Mouse (Mus musculus): ENCODE measurements at regions not wholly inside any gene's neighbourhood (a gene's known extent, or its start where the extent isn't known, plus 50 kb on each side); places are given as distances from the start of the nearest gene placed in this dataset.

DNA sequence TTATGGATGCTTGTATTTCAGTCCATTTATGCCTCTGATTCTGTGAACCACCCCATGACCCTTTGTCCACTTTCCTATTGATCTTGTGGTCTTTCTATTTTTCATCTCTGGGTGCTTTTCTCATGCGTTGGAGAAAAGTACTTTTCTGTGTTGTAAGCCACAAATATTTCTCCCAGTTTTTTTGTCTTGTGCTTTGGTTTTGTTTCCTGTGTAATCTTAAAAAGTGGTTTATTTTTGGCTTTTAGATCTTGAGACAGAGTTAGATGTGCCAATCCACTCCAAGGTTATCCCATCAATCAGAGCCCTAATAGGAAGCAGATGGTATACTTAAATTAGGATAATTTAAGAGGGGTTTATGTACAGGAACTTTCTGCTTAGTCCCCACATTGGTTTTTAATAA is 50.0 kb upstream of the Slc22a23 start:
- no peak for DNase-seq
- WGBS, result 88% methylated on average over 1 of the region's 1 CpGs
- no peak for ATAC-seq (ENCODE audit: low FRiP score, low TSS enrichment)
- H3K4me3 ChIP-seq (replicated peaks; ENCODE audit: low read depth, low read length), result no peak overlapping the region
- no peaks in the 10 kb centered on the region for H3K27me3 ChIP-seq (ENCODE audit: control insufficient read depth, insufficient read depth, low read length)
- no peaks in the 10 kb centered on the region for H3K36me3 ChIP-seq (ENCODE audit: control insufficient read depth, insufficient read depth, low read length)
- no peaks in the 10 kb centered on the region for H3K9me3 ChIP-seq (ENCODE audit: control insufficient read depth, low read length)
- no peak overlapping the region for H3K9ac ChIP-seq (replicated peaks; ENCODE audit: low read length)
- H3K4me2 ChIP-seq (ENCODE audit: low read length), result no peak overlapping the region
- H3K4me1 ChIP-seq (ENCODE audit: control insufficient read depth, insufficient read depth, low read length), result no peaks in the 10 kb centered on the region
- H3K27ac ChIP-seq (replicated peaks; ENCODE audit: low read depth, low read length), result no peak overlapping the region

Measured in midbrain, embryonic 14.5 days (tissue).